Mouse (Mus musculus): Measurements from ENCODE around the gene Cacna1s.

DNA sequence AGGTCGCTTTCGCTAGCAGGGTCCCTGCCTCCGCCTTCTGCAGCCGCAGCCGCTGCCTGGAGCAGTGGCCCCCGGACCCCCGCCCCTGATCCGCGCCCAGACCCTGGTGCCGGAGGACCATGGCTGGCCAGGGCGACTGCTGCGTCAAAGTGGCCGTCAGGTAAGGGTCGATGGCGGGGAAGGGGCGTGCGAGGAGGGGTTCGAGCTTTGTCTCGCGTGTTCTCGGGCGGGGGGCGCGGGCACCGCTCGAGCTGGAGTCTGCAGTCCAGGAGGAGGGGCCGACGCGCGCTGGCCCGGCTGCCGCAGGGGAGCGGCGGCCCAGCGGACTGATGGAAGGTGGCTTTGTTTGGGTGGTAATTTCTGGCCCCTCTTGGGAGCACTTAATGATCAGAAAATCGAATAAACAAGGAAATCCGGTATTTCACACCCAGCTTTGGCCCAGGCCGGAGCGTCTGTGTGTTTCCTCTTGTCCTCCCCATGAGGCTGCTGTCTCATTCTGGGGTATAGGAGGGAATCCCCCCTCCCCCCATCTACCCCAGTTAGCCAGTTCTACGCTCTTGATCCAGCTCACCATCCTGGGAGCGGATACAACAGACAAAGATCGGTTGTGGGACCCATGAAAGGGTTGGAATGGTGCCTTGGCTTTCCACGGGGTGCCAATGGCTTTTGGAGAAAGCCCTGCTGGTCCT, 79.2 kb downstream of the Cacna1s start:
- no peak for TF ChIP-seq CTCF (conservative IDR thresholded peaks at IDR 0.05; ENCODE audit: low read length)
- no peak for TF ChIP-seq NANOG (IDR thresholded peaks at IDR 0.05; ENCODE audit: borderline replicate concordance, low read length)
- TF ChIP-seq POU5F1 (IDR thresholded peaks at IDR 0.05; ENCODE audit: borderline replicate concordance, low read length), result no peak

Measured in E14TG2a.4 (cell line).